Mouse (Mus musculus): Measurements from ENCODE around the gene Tbc1d23. TPM values are rescaled to one million over a fixed set of nuclear protein-coding genes. Genes with fewer than 3 reads are reported as not detected.

The Tbc1d23 gene
- polyA plus RNA-seq, 1 experiment = 83.3 TPM

DNA sequence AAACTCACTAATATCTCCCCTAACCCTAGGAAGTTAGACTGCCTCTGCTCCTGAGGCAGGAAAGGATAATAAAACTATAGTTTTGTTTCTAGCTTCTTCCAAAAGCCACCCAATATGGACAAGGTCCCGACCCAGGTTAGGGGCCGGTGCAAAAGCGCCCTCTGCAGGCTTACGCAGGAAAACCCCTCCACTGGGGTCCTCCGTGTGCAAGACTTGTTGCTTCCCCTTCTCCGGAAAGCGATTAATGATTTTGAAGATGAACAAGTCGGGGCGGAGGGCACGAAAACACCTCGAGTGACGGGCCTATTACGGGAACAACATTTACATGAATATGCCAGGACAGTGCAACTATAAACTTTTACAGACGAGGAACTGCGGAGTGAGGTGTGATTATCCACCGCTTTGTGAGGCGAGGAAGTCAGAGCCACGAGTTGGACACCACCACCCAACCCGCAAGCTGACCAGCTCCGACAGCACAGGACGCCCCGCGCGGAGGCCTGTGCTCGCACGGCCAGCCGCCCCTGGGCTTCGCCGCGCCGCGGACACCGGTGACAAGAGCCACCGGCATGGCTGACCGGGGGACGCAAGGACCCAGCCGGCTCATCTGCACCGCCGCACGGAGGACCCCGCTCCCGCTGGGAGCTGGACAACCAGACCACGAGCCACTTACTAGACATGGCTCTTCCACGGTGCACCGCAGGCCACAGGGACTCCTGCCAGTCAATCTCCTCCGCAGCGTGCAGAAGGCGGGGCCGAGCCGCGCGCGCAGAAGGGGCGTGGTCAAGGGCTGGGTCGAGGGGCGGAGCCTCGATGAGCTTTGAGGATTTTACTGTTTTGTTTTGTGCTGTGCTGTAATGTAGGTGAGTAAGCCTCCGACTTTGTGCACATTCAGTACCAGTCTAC lies 64.4 kb downstream of the Tbc1d23 start, which contains the start of gene Nit2:
TSS of gene Nit2 (minus strand) at position 731 of the 903 bp plus-strand sequence.
- TF ChIP-seq POLR2A (IDR thresholded peaks at IDR 0.05; ENCODE audit: borderline replicate concordance, low read depth, low read length) = no peak
- TF ChIP-seq CTCF (IDR thresholded peaks at IDR 0.05; ENCODE audit: low read depth, low read length) = peak; percentile 95
- H3K4me1 ChIP-seq (ENCODE audit: control insufficient read depth, insufficient read depth, low read length) = peaks cover 16% of the 10 kb centered on the region
- peak within 1 kb of the TSS; percentile 82 for H3K4me3 ChIP-seq (ENCODE audit: insufficient read depth, low read length)
- H3K27ac ChIP-seq (ENCODE audit: insufficient read depth, low read depth, low read length) = peak within 1 kb of the TSS; percentile 65

DNA sequence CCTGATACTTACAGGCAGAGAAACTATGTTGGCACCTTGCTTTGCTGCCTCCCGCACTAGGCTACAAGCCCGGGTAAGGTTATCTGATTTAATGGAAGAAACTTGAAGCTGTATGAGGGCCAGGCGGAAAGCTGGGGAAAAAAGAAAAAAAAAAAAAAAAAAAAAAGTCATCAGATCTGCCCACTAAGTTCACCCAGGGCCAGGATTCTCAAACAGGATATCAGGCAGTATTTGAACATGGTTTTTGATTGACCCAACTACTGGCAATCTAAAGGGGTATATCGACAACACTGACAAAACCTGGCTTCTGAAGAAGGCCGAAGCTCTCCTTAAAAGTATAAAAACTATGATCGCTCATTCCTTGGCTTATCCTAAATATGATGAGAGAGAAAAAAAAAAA lies 65.2 kb downstream of the Tbc1d23 start:
- no peak overlapping the region for H3K27ac ChIP-seq (ENCODE audit: insufficient read depth, low read depth, low read length)
- peak overlapping the region; percentile 82; the same call in 1 of the 2 replicates for H3K4me3 ChIP-seq (ENCODE audit: insufficient read depth, low read length)

DNA sequence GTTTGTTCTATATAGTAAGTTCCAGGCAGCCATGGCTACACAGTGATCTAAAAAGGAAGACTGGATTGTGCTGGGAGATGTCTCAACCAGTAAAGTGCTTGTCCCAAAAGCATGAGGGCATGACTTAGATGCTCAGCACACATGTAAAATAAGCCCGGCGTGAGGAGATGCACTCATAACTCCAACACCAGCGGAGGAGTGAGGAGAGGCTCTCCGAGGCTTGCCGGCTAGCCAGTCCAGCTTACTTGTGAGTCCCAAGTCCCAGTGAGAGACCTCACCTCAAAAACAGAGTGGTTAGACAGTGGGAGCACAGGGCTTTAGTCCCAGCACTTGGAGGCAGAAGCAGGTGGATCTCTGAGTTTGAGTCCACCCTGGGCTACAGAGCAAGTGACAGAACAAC lies 66.1 kb downstream of the Tbc1d23 start:
- H3K27ac ChIP-seq (ENCODE audit: insufficient read depth, low read depth, low read length) = no peak overlapping the region

More for the DNA sequence above, 65.2 kb downstream of the Tbc1d23 start:
- H3K4me1 ChIP-seq (ENCODE audit: control insufficient read depth, insufficient read depth, low read length) = peaks cover 16% of the 10 kb centered on the region
- TF ChIP-seq POLR2A (IDR thresholded peaks at IDR 0.05; ENCODE audit: borderline replicate concordance, low read depth, low read length) (no peak), CTCF (IDR thresholded peaks at IDR 0.05; ENCODE audit: low read depth, low read length) (no peak)

DNA sequence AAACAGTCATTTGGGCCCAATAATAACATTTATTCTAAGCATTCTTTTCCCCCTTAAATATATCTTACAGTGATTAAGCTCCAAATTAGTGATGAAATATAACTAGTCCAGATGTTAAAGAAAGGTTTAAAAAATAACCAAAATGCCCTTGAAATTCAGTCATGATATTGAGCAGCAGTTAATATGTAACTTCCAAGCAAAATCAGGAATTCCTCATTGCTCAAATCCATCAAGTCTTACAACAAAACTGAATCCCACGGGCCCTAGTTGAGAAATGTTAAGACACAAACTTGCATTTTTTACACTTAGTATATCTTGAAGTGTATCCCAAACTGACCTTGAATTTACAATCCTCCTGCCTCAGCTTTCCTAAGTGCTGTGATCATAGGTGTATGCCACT lies 67.6 kb downstream of the Tbc1d23 start:
- TF ChIP-seq CTCF (IDR thresholded peaks at IDR 0.05; ENCODE audit: low read depth, low read length) = no peak
- TF ChIP-seq POLR2A (IDR thresholded peaks at IDR 0.05; ENCODE audit: borderline replicate concordance, low read depth, low read length) = no peak
- peaks cover 16% of the 10 kb centered on the region for H3K4me1 ChIP-seq (ENCODE audit: control insufficient read depth, insufficient read depth, low read length)
- H3K27ac ChIP-seq (ENCODE audit: insufficient read depth, low read depth, low read length) = no peak overlapping the region
- no peak overlapping the region for H3K4me3 ChIP-seq (ENCODE audit: insufficient read depth, low read length)

More for the DNA sequence above, 66.1 kb downstream of the Tbc1d23 start:
- TF ChIP-seq POLR2A (IDR thresholded peaks at IDR 0.05; ENCODE audit: borderline replicate concordance, low read depth, low read length) = no peak
- no peak for TF ChIP-seq CTCF (IDR thresholded peaks at IDR 0.05; ENCODE audit: low read depth, low read length)
- Histone ChIP-seq H3K4me3 (ENCODE audit: insufficient read depth, low read length) (no peak overlapping the region), H3K4me1 (ENCODE audit: control insufficient read depth, insufficient read depth, low read length) (peaks cover 16% of the 10 kb centered on the region)

DNA sequence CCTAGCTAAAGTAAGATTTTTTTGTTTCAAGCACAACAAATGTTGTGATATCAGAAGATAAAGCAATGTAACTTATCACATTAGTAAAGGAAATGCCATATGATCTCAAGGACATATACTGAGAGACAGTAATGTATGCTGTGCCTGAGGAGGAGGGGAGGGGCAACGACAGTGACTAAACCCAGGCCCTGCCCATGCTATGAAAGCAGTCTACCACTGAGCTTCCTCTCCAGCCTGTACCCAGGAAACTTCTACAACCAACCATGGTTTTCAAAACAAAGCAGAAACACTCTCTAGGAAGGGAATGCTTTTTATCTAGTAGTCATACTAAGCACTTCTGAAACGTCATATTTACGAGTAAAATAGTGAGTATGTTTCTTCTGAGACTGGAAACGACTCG lies 68.5 kb downstream of the Tbc1d23 start:
- no peak overlapping the region for H3K4me3 ChIP-seq (ENCODE audit: insufficient read depth, low read length)
- TF ChIP-seq POLR2A (IDR thresholded peaks at IDR 0.05; ENCODE audit: borderline replicate concordance, low read depth, low read length) (no peak), CTCF (IDR thresholded peaks at IDR 0.05; ENCODE audit: low read depth, low read length) (no peak)
- H3K27ac ChIP-seq (ENCODE audit: insufficient read depth, low read depth, low read length) = no peak overlapping the region
- H3K4me1 ChIP-seq (ENCODE audit: control insufficient read depth, insufficient read depth, low read length) = peaks cover 16% of the 10 kb centered on the region

DNA sequence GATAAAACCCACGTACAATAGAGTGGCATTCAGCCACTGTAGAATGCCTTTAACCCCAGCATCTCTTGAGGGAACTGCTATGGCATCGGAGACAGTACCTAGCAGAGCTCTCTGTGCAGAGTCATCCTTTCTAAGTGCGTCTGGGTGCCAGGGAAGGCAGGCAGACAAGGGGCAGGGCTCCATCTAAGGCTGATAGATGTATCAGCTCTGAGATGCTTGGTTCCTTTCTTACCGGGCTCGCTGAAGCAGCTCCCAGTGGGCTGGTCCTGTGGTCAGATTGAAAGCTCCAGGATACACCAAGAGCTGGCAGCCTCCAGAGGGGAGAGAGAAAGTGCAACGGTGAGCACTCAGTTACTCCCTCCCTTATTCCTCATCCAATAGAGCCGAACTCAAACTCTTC lies 71.5 kb downstream of the Tbc1d23 start:
- Histone ChIP-seq H3K4me1 (ENCODE audit: control insufficient read depth, insufficient read depth, low read length) (peaks cover 11% of the 10 kb centered on the region), H3K4me3 (ENCODE audit: insufficient read depth, low read length) (no peak overlapping the region), H3K27ac (ENCODE audit: insufficient read depth, low read depth, low read length) (no peak overlapping the region)
- no peak for TF ChIP-seq CTCF (IDR thresholded peaks at IDR 0.05; ENCODE audit: low read depth, low read length)
- TF ChIP-seq POLR2A (IDR thresholded peaks at IDR 0.05; ENCODE audit: borderline replicate concordance, low read depth, low read length) = no peak

DNA sequence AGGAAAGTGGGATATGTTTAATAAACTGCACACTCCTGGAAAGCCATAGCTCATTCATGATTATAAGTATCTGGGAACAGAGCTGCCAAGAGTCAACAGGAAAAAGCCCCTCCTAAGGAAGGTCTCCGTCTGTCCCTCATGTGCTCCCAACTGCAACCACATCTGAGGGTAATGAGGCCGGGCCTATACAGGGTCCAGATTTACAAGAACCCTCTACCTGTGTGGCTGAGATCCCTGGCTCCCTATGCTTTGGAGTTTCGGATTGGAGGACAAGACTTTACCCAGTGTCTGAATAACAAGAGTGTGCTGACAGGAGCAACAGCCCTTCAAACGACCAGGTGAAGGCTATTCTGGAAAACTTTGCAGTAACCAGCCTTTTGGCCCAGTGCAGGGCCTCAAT lies 73.6 kb downstream of the Tbc1d23 start:
- no peak for TF ChIP-seq POLR2A (IDR thresholded peaks at IDR 0.05; ENCODE audit: borderline replicate concordance, low read depth, low read length)
- no peak for TF ChIP-seq CTCF (IDR thresholded peaks at IDR 0.05; ENCODE audit: low read depth, low read length)
- H3K4me3 ChIP-seq (ENCODE audit: insufficient read depth, low read length) = no peak overlapping the region
- H3K27ac ChIP-seq (ENCODE audit: insufficient read depth, low read depth, low read length) = no peak overlapping the region
- H3K4me1 ChIP-seq (ENCODE audit: control insufficient read depth, insufficient read depth, low read length) = 0 out of 2 replicates have a peak, but pooled peaks cover 2% of the 10 kb centered on the region

DNA sequence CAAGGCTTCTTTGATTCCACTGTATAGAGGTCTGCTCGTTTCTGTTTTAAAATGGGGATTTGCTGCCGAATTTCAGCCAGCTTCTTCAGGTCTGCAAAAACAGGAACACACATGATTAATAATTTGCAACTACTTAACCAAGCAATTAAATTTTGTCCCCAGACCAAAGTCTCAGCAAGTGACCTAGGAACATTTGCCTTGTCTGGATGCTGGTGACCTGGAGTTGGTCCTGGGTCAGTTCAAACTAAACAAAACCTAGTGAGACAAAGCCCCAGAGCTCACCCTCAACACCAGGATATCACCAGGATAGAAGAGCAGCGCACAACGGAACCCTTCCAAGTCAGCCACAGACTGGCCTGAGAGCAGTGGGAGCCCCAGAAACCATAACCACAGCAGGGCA lies 74.2 kb downstream of the Tbc1d23 start:
- TF ChIP-seq CTCF (IDR thresholded peaks at IDR 0.05; ENCODE audit: low read depth, low read length) (no peak), POLR2A (IDR thresholded peaks at IDR 0.05; ENCODE audit: borderline replicate concordance, low read depth, low read length) (no peak)
- Histone ChIP-seq H3K4me3 (ENCODE audit: insufficient read depth, low read length) (no peak overlapping the region), H3K4me1 (ENCODE audit: control insufficient read depth, insufficient read depth, low read length) (no peaks in the 10 kb centered on the region), H3K27ac (ENCODE audit: insufficient read depth, low read depth, low read length) (no peak overlapping the region)

DNA sequence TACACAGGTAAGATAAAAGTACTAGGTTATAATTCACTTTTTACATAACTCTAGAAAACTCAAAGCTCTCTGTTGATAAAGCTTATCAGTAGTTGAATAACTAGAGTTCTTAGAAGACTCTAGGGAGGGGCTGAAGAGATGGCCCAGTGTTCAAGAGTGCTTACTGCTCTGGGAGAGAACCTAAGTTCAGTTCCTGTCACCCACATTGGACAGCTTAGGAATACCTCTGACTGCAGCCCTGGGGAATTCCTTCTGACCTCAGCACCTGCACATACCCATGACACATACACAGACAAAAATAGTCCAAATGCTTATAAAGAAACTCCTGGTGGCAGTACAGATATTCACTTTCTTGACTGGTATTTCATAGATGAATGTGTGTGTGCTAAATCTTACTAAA lies 75.4 kb downstream of the Tbc1d23 start:
- no peak overlapping the region for H3K4me3 ChIP-seq (ENCODE audit: insufficient read depth, low read length)
- H3K4me1 ChIP-seq (ENCODE audit: control insufficient read depth, insufficient read depth, low read length) = no peaks in the 10 kb centered on the region
- no peak for TF ChIP-seq POLR2A (IDR thresholded peaks at IDR 0.05; ENCODE audit: borderline replicate concordance, low read depth, low read length)
- no peak for TF ChIP-seq CTCF (IDR thresholded peaks at IDR 0.05; ENCODE audit: low read depth, low read length)
- H3K27ac ChIP-seq (ENCODE audit: insufficient read depth, low read depth, low read length) = no peak overlapping the region

DNA sequence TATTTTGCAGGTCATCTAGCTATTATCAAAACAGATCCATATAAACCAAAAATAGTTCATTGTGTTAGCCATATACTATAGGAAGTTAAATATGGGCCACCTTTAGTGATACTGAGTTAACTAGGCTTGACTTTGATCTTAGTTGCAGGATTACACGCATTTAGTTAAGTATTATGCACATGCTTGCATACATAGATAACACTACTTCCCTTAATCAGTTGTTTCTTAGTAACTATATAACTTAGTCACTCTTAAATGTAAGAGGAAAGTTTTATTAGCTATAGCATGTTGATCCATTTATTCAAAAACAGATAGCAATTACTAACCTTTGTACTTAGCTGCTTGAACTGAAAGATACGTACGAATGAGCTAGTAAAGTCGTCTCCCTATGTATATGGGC lies 79.9 kb downstream of the Tbc1d23 start:
- no peaks in the 10 kb centered on the region for H3K4me1 ChIP-seq (ENCODE audit: control insufficient read depth, insufficient read depth, low read length)
- no peak for TF ChIP-seq POLR2A (IDR thresholded peaks at IDR 0.05; ENCODE audit: borderline replicate concordance, low read depth, low read length)
- no peak for TF ChIP-seq CTCF (IDR thresholded peaks at IDR 0.05; ENCODE audit: low read depth, low read length)
- no peak overlapping the region for H3K4me3 ChIP-seq (ENCODE audit: insufficient read depth, low read length)
- no peak overlapping the region for H3K27ac ChIP-seq (ENCODE audit: insufficient read depth, low read depth, low read length)
